Comparison of ENCODE assay signal across 19 mouse cellular contexts in genomic region chr7:82248953-82249695, GRCm38 (mm10).
DNase-seq lines count a peak whose midpoint lies in the region; ATAC-seq and TF ChIP-seq lines count a peak whose summit lies in the region.
"Had no signal": no experiment of that assay in that cellular context is flagged by ENCODE, and none has a peak within 500 bp of the region (broad histone marks: within the 10 kb centered on the region; RNA-seq: fewer than 3 reads in every experiment).

No protein-coding gene starts in this region.

- TF ChIP-seq CTCF in midbrain, postnatal 0 days (IDR thresholded peaks at IDR 0.05), result no peak

- H3K9ac ChIP-seq in hindbrain, embryonic 16.5 days (ENCODE audit: low read depth, low read length), result peak overlapping the region; percentile 31; the same call in 1 of the 2 replicates
- H3K9ac ChIP-seq in hindbrain, embryonic 12.5 days, result no peak overlapping the region
- no peak overlapping the region for H3K9ac ChIP-seq in midbrain, postnatal 0 days (replicated peaks; ENCODE audit: low read length, poor library complexity, severe bottlenecking)
- H3K9ac ChIP-seq: liver, embryonic 12.5 days; lung, embryonic 14.5 days had no signal

- 52% methylated on average over 10 of the region's 10 CpGs for WGBS in hindbrain, embryonic 16.5 days
- WGBS in hindbrain, embryonic 12.5 days, result 71% methylated on average over 10 of the region's 10 CpGs
- 46% methylated on average over 10 of the region's 10 CpGs for WGBS in midbrain, postnatal 0 days

- H3K27ac ChIP-seq in hindbrain, embryonic 16.5 days (ENCODE audit: low read depth, low read length), result peak overlapping the region; percentile 59; the same call in 1 of the 2 replicates
- no peak overlapping the region for H3K27ac ChIP-seq in hindbrain, embryonic 12.5 days
- peak overlapping the region; percentile 74 for H3K27ac ChIP-seq in midbrain, postnatal 0 days (ENCODE audit: low read depth, low read length)
- H3K27ac ChIP-seq: layer of hippocampus, adult 2 months; left cerebral cortex, adult 2 months; liver, embryonic 12.5 days; macrophage had no signal

- no peaks in the 10 kb centered on the region for H3K36me3 ChIP-seq in hindbrain, embryonic 16.5 days (ENCODE audit: control insufficient read depth, insufficient read depth, low read length)
- no peaks in the 10 kb centered on the region for H3K36me3 ChIP-seq in hindbrain, embryonic 12.5 days
- H3K36me3 ChIP-seq in midbrain, postnatal 0 days (ENCODE audit: insufficient read depth, low read length), result no peaks in the 10 kb centered on the region
- H3K36me3 ChIP-seq: liver, embryonic 12.5 days had no signal

- no peak overlapping the region for H3K4me2 ChIP-seq in hindbrain, embryonic 16.5 days (ENCODE audit: low read length)
- H3K4me2 ChIP-seq in hindbrain, embryonic 12.5 days (replicated peaks), result no peak overlapping the region
- H3K4me2 ChIP-seq in midbrain, postnatal 0 days (ENCODE audit: low read depth, low read length, poor library complexity, severe bottlenecking), result peak overlapping the region; percentile 3; the same call in 1 of the 2 replicates
- H3K4me2 ChIP-seq: liver, embryonic 12.5 days; lung, embryonic 14.5 days had no signal

- H3K4me3 ChIP-seq in hindbrain, embryonic 16.5 days (ENCODE audit: low read length), result no peak overlapping the region
- no peak overlapping the region for H3K4me3 ChIP-seq in hindbrain, embryonic 12.5 days
- H3K4me3 ChIP-seq in midbrain, postnatal 0 days (ENCODE audit: low read depth, low read length), result no peak overlapping the region
- H3K4me3 ChIP-seq: erythroblast, embryonic 14.5 days; layer of hippocampus, adult 2 months; left cerebral cortex, adult 2 months; liver, embryonic 12.5 days had no signal

- DNase-seq in brain, adult 2 months (ENCODE audit: low read depth, low spot score), result peak; percentile 82
- peak; percentile 21 to 36 for DNase-seq in frontal cortex, postnatal 36 days (ENCODE audit: low spot score in 2 of 2)
- peak; percentile 31 for DNase-seq in midbrain, postnatal 0 days (ENCODE audit: low spot score)
- DNase-seq in embryo, embryonic 10.5 days (ENCODE audit: low spot score), result no peak
- no peak for DNase-seq in adrenal gland, adult (ENCODE audit: inconsistent age in 2 of 2, low spot score in 1 of 2)
- DNase-seq: cerebellum, adult 11-12 months; heart, adult 11 months; heart, postnatal 4 days; lung, embryonic 14.5 days; thymus, postnatal 4 days had no signal

- no peaks in the 10 kb centered on the region for H3K27me3 ChIP-seq in hindbrain, embryonic 16.5 days (replicated peaks; ENCODE audit: control insufficient read depth, insufficient read depth, low read length)
- no peaks in the 10 kb centered on the region for H3K27me3 ChIP-seq in hindbrain, embryonic 12.5 days
- no peaks in the 10 kb centered on the region for H3K27me3 ChIP-seq in midbrain, postnatal 0 days (ENCODE audit: insufficient read depth, low read length)
- H3K27me3 ChIP-seq: liver, embryonic 12.5 days had no signal

- no peaks in the 10 kb centered on the region for H3K9me3 ChIP-seq in hindbrain, embryonic 16.5 days (ENCODE audit: control insufficient read depth, low read length)
- H3K9me3 ChIP-seq in hindbrain, embryonic 12.5 days (replicated peaks), result no peaks in the 10 kb centered on the region
- no peaks in the 10 kb centered on the region for H3K9me3 ChIP-seq in midbrain, postnatal 0 days (ENCODE audit: low read length)
- H3K9me3 ChIP-seq: liver, embryonic 12.5 days had no signal

- peak; percentile 76 for ATAC-seq in hindbrain, embryonic 16.5 days
- ATAC-seq in hindbrain, embryonic 12.5 days (ENCODE audit: low FRiP score), result no peak
- peak; percentile 44 for ATAC-seq in midbrain, postnatal 0 days (ENCODE audit: low FRiP score)
- ATAC-seq: CD4-positive, CD25-positive, alpha-beta regulatory T cell, adult 4 months; intestine, embryonic 16.5 days; liver, embryonic 12.5 days had no signal

- H3K4me1 ChIP-seq in hindbrain, embryonic 16.5 days (ENCODE audit: control insufficient read depth, insufficient read depth, low read depth, low read length), result peaks cover 5% of the 10 kb centered on the region; the same call in 1 of the 2 replicates
- H3K4me1 ChIP-seq in hindbrain, embryonic 12.5 days, result no peaks in the 10 kb centered on the region
- peaks cover 8% of the 10 kb centered on the region for H3K4me1 ChIP-seq in midbrain, postnatal 0 days (ENCODE audit: insufficient read depth, low read length)
- H3K4me1 ChIP-seq: liver, embryonic 12.5 days had no signal

Comparison
In these comparisons a context has a peak if more than half of its experiments do, and no peak if none do; other contexts are left out.
1. DNase-seq: peak in brain, adult 2 months (single experiment), frontal cortex, postnatal 36 days (2 of 2) and midbrain, postnatal 0 days (single experiment); none in embryo, embryonic 10.5 days (single experiment) and adrenal gland, adult (0 of 2).